Mouse (Mus musculus): ENCODE measurements around the gene Mphosph9. TPM values are rescaled to one million over a fixed set of nuclear protein-coding genes. Genes with fewer than 3 reads are reported as not detected.

Mphosph9 gene
- polyA plus RNA-seq, 1 experiment from 2014 or later: 16.2 TPM

Other genes starting within 250 kb of the Mphosph9 start
- gene Abcb9, start 232.2 kb downstream of the Mphosph9 start, polyA plus RNA-seq (2016; fragmentation: Nextera tagmentation; extraction: Ambion mirVana): 0.54 and 1.1 TPM in 2 replicates
- 18.1 TPM in 2 replicates for gene Ogfod2, start 215.7 kb downstream of the Mphosph9 start, polyA plus RNA-seq (2016; fragmentation: Nextera tagmentation; extraction: Ambion mirVana)
- gene Arl6ip4, start 211.9 kb downstream of the Mphosph9 start, polyA plus RNA-seq (2016; fragmentation: Nextera tagmentation; extraction: Ambion mirVana): 123 and 132 TPM in 2 replicates
- 2.9 and 4.0 TPM in 2 replicates for gene Pitpnm2, start 78.2 kb downstream of the Mphosph9 start, polyA plus RNA-seq (2016; fragmentation: Nextera tagmentation; extraction: Ambion mirVana)
- 27.8 and 30.2 TPM in 2 replicates for gene 2810006K23Rik, start 117 bp upstream of the Mphosph9 start, polyA plus RNA-seq (2016; fragmentation: Nextera tagmentation; extraction: Ambion mirVana)
- gene Cdk2ap1, start 35.1 kb upstream of the Mphosph9 start, polyA plus RNA-seq (2016; fragmentation: Nextera tagmentation; extraction: Ambion mirVana): 61.6 and 64.3 TPM in 2 replicates
- 90.3 and 94.8 TPM in 2 replicates for gene Sbno1, start 98.0 kb upstream of the Mphosph9 start, polyA plus RNA-seq (2016; fragmentation: Nextera tagmentation; extraction: Ambion mirVana)
- 36.3 and 37.5 TPM in 2 replicates for gene Kmt5a, start 112.0 kb upstream of the Mphosph9 start, polyA plus RNA-seq (2016; fragmentation: Nextera tagmentation; extraction: Ambion mirVana)
- gene Rilpl2, start 150.4 kb upstream of the Mphosph9 start, polyA plus RNA-seq (2016; fragmentation: Nextera tagmentation; extraction: Ambion mirVana): 22.4 and 24.9 TPM in 2 replicates
- gene Snrnp35, start 155.2 kb upstream of the Mphosph9 start, polyA plus RNA-seq (2016; fragmentation: Nextera tagmentation; extraction: Ambion mirVana): 35.1 and 35.5 TPM in 2 replicates
- 20.2 and 22.7 TPM in 2 replicates for gene Rilpl1, start 203.4 kb upstream of the Mphosph9 start, polyA plus RNA-seq (2016; fragmentation: Nextera tagmentation; extraction: Ambion mirVana)
- 466 and 495 TPM in 2 replicates for gene Tmed2, start 212.7 kb upstream of the Mphosph9 start, polyA plus RNA-seq (2016; fragmentation: Nextera tagmentation; extraction: Ambion mirVana)
- 18.4 and 19.1 TPM in 2 replicates for gene Ddx55, start 224.9 kb upstream of the Mphosph9 start, polyA plus RNA-seq (2016; fragmentation: Nextera tagmentation; extraction: Ambion mirVana)

Data from midbrain, embryonic 10.5 days (tissue).